Mouse (Mus musculus): ENCODE measurements around the gene Pigg. TPM values are rescaled to one million over a fixed set of nuclear protein-coding genes. Genes with fewer than 3 reads are reported as not detected.

The Pigg gene
- polyA plus RNA-seq, 1 experiment: 4.7 TPM

GRCm38 (mm10) chr5:108368446-108368845 lies 56.0 kb downstream of the Pigg start:
- H3K36me3 ChIP-seq (ENCODE audit: control insufficient read depth, insufficient read depth, low read length): no peaks in the 10 kb centered on the region
- H3K4me3 ChIP-seq (ENCODE audit: low read depth, low read length): peak overlapping the region; percentile 53
- H3K4me1 ChIP-seq (ENCODE audit: control insufficient read depth, insufficient read depth, insufficient read length, low read length): peaks cover 5% of the 10 kb centered on the region
- no peak for TF ChIP-seq CTCF (IDR thresholded peaks at IDR 0.05; ENCODE audit: extremely low read depth, insufficient read length, insufficient replicate concordance, low read depth, low read length)
- TF ChIP-seq POLR2A (IDR thresholded peaks at IDR 0.05; ENCODE audit: low read depth, low read length): no peak
- peaks cover 64% of the 10 kb centered on the region for H3K27me3 ChIP-seq (ENCODE audit: control insufficient read depth, insufficient read depth, low read length)
- WGBS: 8% methylated on average over 6 of the region's 6 CpGs
- no peak overlapping the region for H3K27ac ChIP-seq (ENCODE audit: insufficient read depth, low read depth, low read length)

- Histone ChIP-seq H3K36me3 (ENCODE audit: control insufficient read depth, insufficient read depth, low read length) (no peaks in the 10 kb centered on the region), H3K27me3 (ENCODE audit: control insufficient read depth, insufficient read depth, low read length) (peaks cover 61% of the 10 kb centered on the region), H3K27ac (ENCODE audit: insufficient read depth, low read depth, low read length) (no peak overlapping the region), H3K4me1 (ENCODE audit: control insufficient read depth, insufficient read depth, insufficient read length, low read length) (peaks cover 5% of the 10 kb centered on the region), H3K4me3 (ENCODE audit: low read depth, low read length) (peak overlapping the region; percentile 53)
- TF ChIP-seq POLR2A (IDR thresholded peaks at IDR 0.05; ENCODE audit: low read depth, low read length) (no peak), CTCF (IDR thresholded peaks at IDR 0.05; ENCODE audit: extremely low read depth, insufficient read length, insufficient replicate concordance, low read depth, low read length) (no peak)
- under 1% methylated on average over 49 of the region's 49 CpGs for WGBS
Measured at GRCm38 (mm10) chr5:108368851-108369621, 56.6 kb downstream of the Pigg start.

- Histone ChIP-seq H3K27ac (ENCODE audit: insufficient read depth, low read depth, low read length) (no peak overlapping the region), H3K27me3 (ENCODE audit: control insufficient read depth, insufficient read depth, low read length) (peaks cover 55% of the 10 kb centered on the region), H3K4me3 (ENCODE audit: low read depth, low read length) (no peak overlapping the region), H3K4me1 (ENCODE audit: control insufficient read depth, insufficient read depth, insufficient read length, low read length) (peaks cover 5% of the 10 kb centered on the region), H3K36me3 (ENCODE audit: control insufficient read depth, insufficient read depth, low read length) (no peaks in the 10 kb centered on the region)
- 4% methylated on average over 6 of the region's 6 CpGs for WGBS
- TF ChIP-seq CTCF (IDR thresholded peaks at IDR 0.05; ENCODE audit: extremely low read depth, insufficient read length, insufficient replicate concordance, low read depth, low read length) (no peak), POLR2A (IDR thresholded peaks at IDR 0.05; ENCODE audit: low read depth, low read length) (no peak)
Measured at GRCm38 (mm10) chr5:108369964-108370363, 57.6 kb downstream of the Pigg start.

GRCm38 (mm10) chr5:108374079-108374478 lies 61.7 kb downstream of the Pigg start:
- Histone ChIP-seq H3K27ac (ENCODE audit: insufficient read depth, low read depth, low read length) (no peak overlapping the region), H3K4me3 (ENCODE audit: low read depth, low read length) (no peak overlapping the region), H3K27me3 (ENCODE audit: control insufficient read depth, insufficient read depth, low read length) (peaks cover 18% of the 10 kb centered on the region), H3K4me1 (ENCODE audit: control insufficient read depth, insufficient read depth, insufficient read length, low read length) (no peaks in the 10 kb centered on the region), H3K36me3 (ENCODE audit: control insufficient read depth, insufficient read depth, low read length) (no peaks in the 10 kb centered on the region)
- 62% methylated on average over 5 of the region's 5 CpGs for WGBS
- no peak for TF ChIP-seq CTCF (IDR thresholded peaks at IDR 0.05; ENCODE audit: extremely low read depth, insufficient read length, insufficient replicate concordance, low read depth, low read length)
- TF ChIP-seq POLR2A (IDR thresholded peaks at IDR 0.05; ENCODE audit: low read depth, low read length): no peak

DNA sequence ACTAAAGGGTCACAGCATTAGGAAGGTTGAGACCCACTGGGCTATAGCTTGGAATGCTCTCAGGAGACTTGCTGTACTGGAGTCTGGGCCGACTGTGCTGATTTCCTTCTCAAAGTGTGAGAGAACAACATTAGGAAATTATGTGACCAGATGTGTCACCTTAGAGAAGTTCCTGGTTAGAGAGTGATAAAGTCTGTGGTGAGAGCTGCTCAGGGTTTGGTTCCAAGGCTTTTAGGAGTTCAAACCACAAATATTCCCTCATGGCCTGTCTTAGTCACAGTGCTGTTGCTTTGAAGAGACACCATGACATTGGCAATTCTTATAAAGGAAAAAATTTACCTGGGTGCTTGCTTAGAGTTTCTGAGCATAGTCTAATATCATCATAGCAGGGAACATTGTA lies 63.6 kb downstream of the Pigg start:
- WGBS: 56% methylated on average over 1 of the region's 1 CpGs
- no peak overlapping the region for H3K27ac ChIP-seq (ENCODE audit: insufficient read depth, low read depth, low read length)
- H3K4me1 ChIP-seq (ENCODE audit: control insufficient read depth, insufficient read depth, insufficient read length, low read length): no peaks in the 10 kb centered on the region
- no peak for TF ChIP-seq CTCF (IDR thresholded peaks at IDR 0.05; ENCODE audit: extremely low read depth, insufficient read length, insufficient replicate concordance, low read depth, low read length)
- TF ChIP-seq POLR2A (IDR thresholded peaks at IDR 0.05; ENCODE audit: low read depth, low read length): no peak
- no peak overlapping the region for H3K4me3 ChIP-seq (ENCODE audit: low read depth, low read length)
- H3K36me3 ChIP-seq (ENCODE audit: control insufficient read depth, insufficient read depth, low read length): no peaks in the 10 kb centered on the region
- peaks cover under 1% of the 10 kb centered on the region; the same call in 1 of the 2 replicates for H3K27me3 ChIP-seq (ENCODE audit: control insufficient read depth, insufficient read depth, low read length)

- no peaks in the 10 kb centered on the region for H3K36me3 ChIP-seq (ENCODE audit: control insufficient read depth, insufficient read depth, low read length)
- no peak overlapping the region for H3K27ac ChIP-seq (ENCODE audit: insufficient read depth, low read depth, low read length)
- no peak for TF ChIP-seq POLR2A (IDR thresholded peaks at IDR 0.05; ENCODE audit: low read depth, low read length)
- TF ChIP-seq CTCF (IDR thresholded peaks at IDR 0.05; ENCODE audit: extremely low read depth, insufficient read length, insufficient replicate concordance, low read depth, low read length): no peak
- H3K4me1 ChIP-seq (ENCODE audit: control insufficient read depth, insufficient read depth, insufficient read length, low read length): no peaks in the 10 kb centered on the region
- WGBS: 81% methylated on average over 4 of the region's 4 CpGs
- no peak overlapping the region for H3K4me3 ChIP-seq (ENCODE audit: low read depth, low read length)
- no peaks in the 10 kb centered on the region; the same call in 1 of the 2 replicates for H3K27me3 ChIP-seq (ENCODE audit: control insufficient read depth, insufficient read depth, low read length)
Measured at GRCm38 (mm10) chr5:108378346-108378745, 65.9 kb downstream of the Pigg start.

- no peaks in the 10 kb centered on the region for H3K36me3 ChIP-seq (ENCODE audit: control insufficient read depth, insufficient read depth, low read length)
- 82% methylated on average over 2 of the region's 2 CpGs for WGBS
Measured at GRCm38 (mm10) chr5:108385632-108386031, 73.2 kb downstream of the Pigg start.

More at GRCm38 (mm10) chr5:108385632-108386031, 73.2 kb downstream of the Pigg start:
- Histone ChIP-seq H3K4me1 (ENCODE audit: control insufficient read depth, insufficient read depth, insufficient read length, low read length) (no peaks in the 10 kb centered on the region), H3K4me3 (ENCODE audit: low read depth, low read length) (no peak overlapping the region), H3K27ac (ENCODE audit: insufficient read depth, low read depth, low read length) (no peak overlapping the region), H3K27me3 (ENCODE audit: control insufficient read depth, insufficient read depth, low read length) (no peaks in the 10 kb centered on the region)
- TF ChIP-seq CTCF (IDR thresholded peaks at IDR 0.05; ENCODE audit: extremely low read depth, insufficient read length, insufficient replicate concordance, low read depth, low read length): no peak
- no peak for TF ChIP-seq POLR2A (IDR thresholded peaks at IDR 0.05; ENCODE audit: low read depth, low read length)

All from small intestine, adult 2 months (tissue).